17 mouse cellular contexts compared by ENCODE assay signal in genomic region chr11:120555260-120555659, GRCm38 (mm10). TPM values are rescaled to one million over a fixed set of nuclear protein-coding genes. Genes with fewer than 3 reads are reported as not detected.
DNase-seq lines count a peak whose midpoint lies in the region; ATAC-seq lines count a peak whose summit lies in the region.
"Had no signal": no experiment of that assay in that cellular context is flagged by ENCODE, and none has a peak within 500 bp of the region (broad histone marks: within the 10 kb centered on the region; RNA-seq: fewer than 3 reads in every experiment).

No protein-coding gene starts in this region.

- no peaks in the 10 kb centered on the region for H3K27me3 ChIP-seq in heart, embryonic 12.5 days (replicated peaks)
- H3K27me3 ChIP-seq in heart, embryonic 11.5 days (ENCODE audit: control insufficient read depth, insufficient read depth, low read length) = no peaks in the 10 kb centered on the region
- H3K27me3 ChIP-seq in megakaryocyte, embryonic 14.5 days (replicated peaks) = no peaks in the 10 kb centered on the region
- no peaks in the 10 kb centered on the region for H3K27me3 ChIP-seq in embryonic facial prominence, embryonic 15.5 days
- H3K27me3 ChIP-seq: forebrain, embryonic 13.5 days had no signal

- peak overlapping the region; percentile 2; the same call in 1 of the 2 replicates for H3K27ac ChIP-seq in heart, embryonic 12.5 days (ENCODE audit: poor library complexity, severe bottlenecking)
- no peak overlapping the region for H3K27ac ChIP-seq in heart, embryonic 11.5 days (ENCODE audit: low read depth, low read length)
- H3K27ac ChIP-seq in embryonic facial prominence, embryonic 15.5 days (replicated peaks) = 0 out of 2 replicates have a peak overlapping the region, but pooled peaks have one; percentile 11
- H3K27ac ChIP-seq: forebrain, embryonic 13.5 days; hindbrain, postnatal 0 days; liver, embryonic 14.5 days had no signal

- ATAC-seq in heart, embryonic 12.5 days (ENCODE audit: insufficient number of reproducible peaks, low FRiP score) = 0 out of 2 replicates have a peak, but pooled peaks have one; percentile 48
- no peak for ATAC-seq in heart, embryonic 11.5 days (replicated peaks; ENCODE audit: insufficient number of reproducible peaks, low FRiP score, low TSS enrichment)
- no peak for ATAC-seq in megakaryocyte, adult 5-6 weeks (ENCODE audit: poor library complexity, severe bottlenecking)
- no peak for ATAC-seq in embryonic facial prominence, embryonic 15.5 days (ENCODE audit: insufficient number of reproducible peaks, low FRiP score, low TSS enrichment, low read depth)
- no peak for ATAC-seq in erythroblast, adult 5-6 weeks (replicated peaks; ENCODE audit: low FRiP score, poor library complexity, severe bottlenecking)
- ATAC-seq: forebrain, embryonic 13.5 days; hindbrain, postnatal 0 days had no signal

- H3K9ac ChIP-seq in heart, embryonic 12.5 days = no peak overlapping the region
- H3K9ac ChIP-seq in heart, embryonic 11.5 days (ENCODE audit: low read depth, low read length) = no peak overlapping the region
- no peak overlapping the region for H3K9ac ChIP-seq in embryonic facial prominence, embryonic 15.5 days
- H3K9ac ChIP-seq: forebrain, embryonic 13.5 days; liver, embryonic 14.5 days had no signal

- H3K4me3 ChIP-seq in heart, embryonic 12.5 days = no peak overlapping the region
- H3K4me3 ChIP-seq in heart, embryonic 11.5 days (ENCODE audit: low read depth, low read length) = no peak overlapping the region
- H3K4me3 ChIP-seq in megakaryocyte, embryonic 14.5 days (replicated peaks) = peak overlapping the region; percentile 62
- no peak overlapping the region for H3K4me3 ChIP-seq in embryonic facial prominence, embryonic 15.5 days (replicated peaks)
- H3K4me3 ChIP-seq: forebrain, embryonic 13.5 days had no signal

- 49% methylated on average over 2 of the region's 2 CpGs for WGBS in heart, embryonic 12.5 days
- 42% methylated on average over 2 of the region's 2 CpGs for WGBS in heart, embryonic 11.5 days (ENCODE audit: insufficient replicate concordance)
- WGBS in embryonic facial prominence, embryonic 15.5 days = 62% methylated on average over 2 of the region's 2 CpGs

- no peak for DNase-seq in urinary bladder, postnatal 10 days (ENCODE audit: low spot score)
- DNase-seq: cerebellum, adult 2 months; kidney, adult 9 months; lung, postnatal 14 days; midbrain, embryonic 14.5 days had no signal

- peaks cover 4% of the 10 kb centered on the region; the same call in 1 of the 2 replicates for H3K9me3 ChIP-seq in heart, embryonic 12.5 days (replicated peaks)
- H3K9me3 ChIP-seq in heart, embryonic 11.5 days (replicated peaks; ENCODE audit: control insufficient read depth, low read length) = no peaks in the 10 kb centered on the region
- H3K9me3 ChIP-seq in megakaryocyte, embryonic 14.5 days = peaks cover 8% of the 10 kb centered on the region
- 0 out of 2 replicates have a peak, but pooled peaks cover 4% of the 10 kb centered on the region for H3K9me3 ChIP-seq in embryonic facial prominence, embryonic 15.5 days (replicated peaks)
- H3K9me3 ChIP-seq: G1E had no signal

- no peak overlapping the region for H3K4me2 ChIP-seq in heart, embryonic 12.5 days
- no peak overlapping the region for H3K4me2 ChIP-seq in heart, embryonic 11.5 days
- H3K4me2 ChIP-seq in embryonic facial prominence, embryonic 15.5 days (replicated peaks) = no peak overlapping the region
- H3K4me2 ChIP-seq: forebrain, embryonic 13.5 days had no signal

- peaks cover 18% of the 10 kb centered on the region for H3K4me1 ChIP-seq in heart, embryonic 12.5 days (replicated peaks)
- peaks cover 5% of the 10 kb centered on the region; the same call in 1 of the 2 replicates for H3K4me1 ChIP-seq in heart, embryonic 11.5 days (ENCODE audit: control insufficient read depth, insufficient read depth, low read length)
- peaks cover 42% of the 10 kb centered on the region for H3K4me1 ChIP-seq in megakaryocyte, embryonic 14.5 days
- H3K4me1 ChIP-seq in embryonic facial prominence, embryonic 15.5 days = peaks cover 4% of the 10 kb centered on the region

- H3K36me3 ChIP-seq in heart, embryonic 12.5 days = peaks cover 17% of the 10 kb centered on the region
- peaks cover 13% of the 10 kb centered on the region for H3K36me3 ChIP-seq in heart, embryonic 11.5 days (ENCODE audit: control insufficient read depth, insufficient read depth, low read length)
- peaks cover 17% of the 10 kb centered on the region for H3K36me3 ChIP-seq in megakaryocyte, embryonic 14.5 days (replicated peaks; ENCODE audit: low read length)
- peaks cover 20% of the 10 kb centered on the region for H3K36me3 ChIP-seq in embryonic facial prominence, embryonic 15.5 days

RNA-seq across cellular contexts. Expression of gene Ppp1r27, which starts 4.3 kb away (rescaled TPM):
- polyA plus RNA-seq in heart, embryonic 12.5 days (2016; fragmentation: Nextera tagmentation; extraction: Ambion mirVana) = not detected in 2 replicates
- not detected in 2 replicates for polyA plus RNA-seq in heart, embryonic 11.5 days (2014; fragmentation: Nextera tagmentation; extraction: Ambion mirVana)
- polyA plus RNA-seq in megakaryocyte, embryonic 14.5 days (2012; ENCODE audit: insufficient read depth, low replicate concordance) = 0.25 TPM in 1 of 2 replicates, not detected in the other
- total RNA-seq in megakaryocyte, adult 5-6 weeks (2015) = not detected in 2 replicates
- not detected in 2 replicates for total RNA-seq in megakaryocyte, adult 5-6 weeks (2017)
- 1.8 and 2.3 TPM in 2 replicates for polyA plus RNA-seq in embryonic facial prominence, embryonic 15.5 days (2015; fragmentation: Nextera tagmentation; extraction: Ambion mirVana)
- not detected in 2 replicates for total RNA-seq in erythroblast, adult 5-6 weeks (2015; ENCODE audit: low replicate concordance)
- not detected in 2 replicates for total RNA-seq in erythroblast, adult 5-6 weeks (2017; ENCODE audit: low replicate concordance)
- total RNA-seq: common myeloid progenitor, adult 5-6 weeks; G1E; hindbrain, postnatal 0 days; left cerebral cortex, adult 18-20 months had no signal
- polyA plus RNA-seq: cerebellum, adult 2 months; forebrain, embryonic 13.5 days; G1E; hindbrain, postnatal 0 days; liver, embryonic 14.5 days; midbrain, embryonic 14.5 days had no signal

RNA-seq across cellular contexts. Expression of gene Mcrip1, which starts 5.7 kb away (rescaled TPM):
- polyA plus RNA-seq in heart, embryonic 12.5 days (2016; fragmentation: Nextera tagmentation; extraction: Ambion mirVana) = 126 and 130 TPM in 2 replicates
- 157 and 168 TPM in 2 replicates for polyA plus RNA-seq in heart, embryonic 11.5 days (2014; fragmentation: Nextera tagmentation; extraction: Ambion mirVana)
- polyA plus RNA-seq in megakaryocyte, embryonic 14.5 days (2012; ENCODE audit: insufficient read depth, low replicate concordance) = 227 and 338 TPM in 2 replicates
- total RNA-seq in megakaryocyte, adult 5-6 weeks (2015) = 79.7 and 83.0 TPM in 2 replicates
- total RNA-seq in megakaryocyte, adult 5-6 weeks (2017) = 18.3 and 30.5 TPM in 2 replicates
- polyA plus RNA-seq in embryonic facial prominence, embryonic 15.5 days (2015; fragmentation: Nextera tagmentation; extraction: Ambion mirVana) = 235 and 237 TPM in 2 replicates
- 8.1 and 17.6 TPM in 2 replicates for total RNA-seq in erythroblast, adult 5-6 weeks (2015; ENCODE audit: low replicate concordance)
- 3.2 and 9.6 TPM in 2 replicates for total RNA-seq in erythroblast, adult 5-6 weeks (2017; ENCODE audit: low replicate concordance)

RNA-seq across cellular contexts. Expression of gene P4hb, which starts 17.8 kb away (rescaled TPM):
- polyA plus RNA-seq in heart, embryonic 12.5 days (2016; fragmentation: Nextera tagmentation; extraction: Ambion mirVana) = 478 and 480 TPM in 2 replicates
- polyA plus RNA-seq in heart, embryonic 11.5 days (2014; fragmentation: Nextera tagmentation; extraction: Ambion mirVana) = 506 and 569 TPM in 2 replicates
- 1,223 and 1,872 TPM in 2 replicates for polyA plus RNA-seq in megakaryocyte, embryonic 14.5 days (2012; ENCODE audit: insufficient read depth, low replicate concordance)
- total RNA-seq in megakaryocyte, adult 5-6 weeks (2015) = 301 and 325 TPM in 2 replicates
- 587 and 590 TPM in 2 replicates for total RNA-seq in megakaryocyte, adult 5-6 weeks (2017)
- polyA plus RNA-seq in embryonic facial prominence, embryonic 15.5 days (2015; fragmentation: Nextera tagmentation; extraction: Ambion mirVana) = 831 and 838 TPM in 2 replicates
- total RNA-seq in erythroblast, adult 5-6 weeks (2015; ENCODE audit: low replicate concordance) = 108 and 148 TPM in 2 replicates
- total RNA-seq in erythroblast, adult 5-6 weeks (2017; ENCODE audit: low replicate concordance) = 136 and 145 TPM in 2 replicates

RNA-seq across cellular contexts. Expression of gene Gcgr, which starts 24.8 kb away (rescaled TPM):
- polyA plus RNA-seq in heart, embryonic 12.5 days (2016; fragmentation: Nextera tagmentation; extraction: Ambion mirVana) = 1.2 and 1.4 TPM in 2 replicates
- polyA plus RNA-seq in heart, embryonic 11.5 days (2014; fragmentation: Nextera tagmentation; extraction: Ambion mirVana) = 1.5 and 1.8 TPM in 2 replicates
- not detected in 2 replicates for polyA plus RNA-seq in megakaryocyte, embryonic 14.5 days (2012; ENCODE audit: insufficient read depth, low replicate concordance)
- total RNA-seq in megakaryocyte, adult 5-6 weeks (2015) = not detected in 2 replicates
- not detected in 2 replicates for total RNA-seq in megakaryocyte, adult 5-6 weeks (2017)
- polyA plus RNA-seq in embryonic facial prominence, embryonic 15.5 days (2015; fragmentation: Nextera tagmentation; extraction: Ambion mirVana) = 0.60 TPM in 2 replicates
- not detected in 2 replicates for total RNA-seq in erythroblast, adult 5-6 weeks (2015; ENCODE audit: low replicate concordance)
- total RNA-seq in erythroblast, adult 5-6 weeks (2017; ENCODE audit: low replicate concordance) = not detected in 2 replicates
- total RNA-seq: common myeloid progenitor, adult 5-6 weeks; G1E had no signal
- polyA plus RNA-seq: G1E had no signal

RNA-seq across cellular contexts. Expression of gene Arhgdia, which starts 26.2 kb away (rescaled TPM):
- polyA plus RNA-seq in heart, embryonic 12.5 days (2016; fragmentation: Nextera tagmentation; extraction: Ambion mirVana) = 422 and 442 TPM in 2 replicates
- polyA plus RNA-seq in heart, embryonic 11.5 days (2014; fragmentation: Nextera tagmentation; extraction: Ambion mirVana) = 468 and 477 TPM in 2 replicates
- polyA plus RNA-seq in megakaryocyte, embryonic 14.5 days (2012; ENCODE audit: insufficient read depth, low replicate concordance) = 1,582 and 1,923 TPM in 2 replicates
- 506 and 521 TPM in 2 replicates for total RNA-seq in megakaryocyte, adult 5-6 weeks (2015)
- total RNA-seq in megakaryocyte, adult 5-6 weeks (2017) = 226 and 275 TPM in 2 replicates
- polyA plus RNA-seq in embryonic facial prominence, embryonic 15.5 days (2015; fragmentation: Nextera tagmentation; extraction: Ambion mirVana) = 593 and 594 TPM in 2 replicates
- total RNA-seq in erythroblast, adult 5-6 weeks (2015; ENCODE audit: low replicate concordance) = 101 and 127 TPM in 2 replicates
- total RNA-seq in erythroblast, adult 5-6 weeks (2017; ENCODE audit: low replicate concordance) = 35.7 and 38.1 TPM in 2 replicates
